16 mouse cellular contexts compared by ENCODE assay signal in the genomic region with DNA sequence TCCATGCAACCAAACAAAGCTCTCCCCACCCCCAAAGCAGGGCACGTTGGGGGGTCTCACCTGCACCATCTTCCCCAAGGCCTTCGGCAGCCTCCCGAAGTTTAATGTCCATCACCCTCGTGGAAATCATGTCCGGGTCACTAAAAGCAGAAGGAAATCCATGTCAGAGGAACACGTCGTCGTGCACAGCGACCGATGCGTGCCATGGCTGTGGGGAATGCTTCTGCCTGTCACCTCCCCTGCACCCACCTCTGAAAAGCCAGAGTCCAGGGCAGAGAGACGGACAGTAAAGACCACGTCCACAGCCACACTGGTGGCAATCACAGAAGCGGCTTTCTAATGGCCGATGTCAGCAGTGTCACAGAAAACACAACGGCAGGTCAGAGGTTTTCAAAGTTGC.
"Had no signal": no experiment of that assay in that cellular context is flagged by ENCODE, and none has a peak within 500 bp of the region (broad histone marks: within the 10 kb centered on the region; RNA-seq: fewer than 3 reads in every experiment).

No protein-coding gene starts in this region.

- H3K4me3 ChIP-seq: lung, embryonic 15.5 days; midbrain, embryonic 12.5 days; midbrain, embryonic 15.5 days; neural tube, embryonic 12.5 days; stomach, embryonic 15.5 days had no signal

- H3K9me3 ChIP-seq: lung, embryonic 15.5 days; midbrain, embryonic 12.5 days; midbrain, embryonic 15.5 days; neural tube, embryonic 12.5 days; stomach, embryonic 15.5 days had no signal

- H3K4me1 ChIP-seq: lung, embryonic 15.5 days; midbrain, embryonic 12.5 days; midbrain, embryonic 15.5 days; neural tube, embryonic 12.5 days; stomach, embryonic 15.5 days had no signal

- DNase-seq: lung, adult 2 months; lung, postnatal 14 days; lung, postnatal 36 days; right cerebral cortex, postnatal 14 days; thymus, adult 2 months; thymus, postnatal 25 days; thymus, postnatal 4 days had no signal

- H3K4me2 ChIP-seq: lung, embryonic 15.5 days; midbrain, embryonic 12.5 days; midbrain, embryonic 15.5 days; neural tube, embryonic 12.5 days; stomach, embryonic 15.5 days had no signal

- H3K36me3 ChIP-seq: lung, embryonic 15.5 days; midbrain, embryonic 12.5 days; midbrain, embryonic 15.5 days; neural tube, embryonic 12.5 days; stomach, embryonic 15.5 days had no signal

- H3K27me3 ChIP-seq: lung, embryonic 15.5 days; midbrain, embryonic 15.5 days; neural tube, embryonic 12.5 days; stomach, embryonic 15.5 days had no signal

- ATAC-seq: lung, postnatal 0 days; midbrain, embryonic 15.5 days had no signal

- H3K9ac ChIP-seq: liver, embryonic 14.5 days; lung, embryonic 15.5 days; midbrain, embryonic 12.5 days; midbrain, embryonic 15.5 days; neural tube, embryonic 12.5 days; stomach, embryonic 15.5 days had no signal

- H3K27ac ChIP-seq: liver, embryonic 14.5 days; lung, embryonic 15.5 days; macrophage; midbrain, embryonic 12.5 days; midbrain, embryonic 15.5 days; neural tube, embryonic 12.5 days; stomach, embryonic 15.5 days; stomach, postnatal 0 days had no signal
